Mouse (Mus musculus) heart, postnatal 0 days (tissue): Measurements from ENCODE around the gene Spdef. TPM values are rescaled to one million over a fixed set of nuclear protein-coding genes. Genes with fewer than 3 reads are reported as not detected.

Experiments used
- ATAC-seq: fragments of 200-750 bp; cut with Nextera tagmentation; 2 replicates; pipeline ENCODE4 v1.8.0; 2017; ENCODE audit warnings: low read depth, moderate number of reproducible peaks, moderate library complexity; ENCODE audit not compliant: insufficient read depth
- DNase-seq: peaks from one replicate; pipeline ENCODE4 v3.0.0-alpha.2; 2016; ENCODE audit warnings: low spot score
- H3K27ac ChIP-seq: fragments of 300-500 bp; sonication (generic); 2 replicates; pipeline ENCODE4 v1.5.1; 2014; ENCODE audit warnings: low read depth, mild to moderate bottlenecking
- H3K27me3 ChIP-seq: fragments of 300-500 bp; sonication (generic); 2 replicates; pipeline ENCODE4 v1.6.1; 2014; ENCODE audit warnings: low read length, mixed read lengths; ENCODE audit not compliant: control insufficient read depth, insufficient read depth
- H3K36me3 ChIP-seq: fragments of 300-500 bp; sonication (generic); replicated peaks from 2 replicates; pipeline ENCODE4 v1.6.1; 2014; ENCODE audit warnings: low read length, mixed read lengths; ENCODE audit not compliant: control insufficient read depth, insufficient read depth
- H3K4me1 ChIP-seq: fragments of 300-500 bp; sonication (generic); 2 replicates; pipeline ENCODE4 v1.6.1; 2014; ENCODE audit warnings: antibody characterized with exemption; ENCODE audit not compliant: control insufficient read depth, insufficient read depth
- H3K4me2 ChIP-seq: fragments of 300-500 bp; sonication (generic); 2 replicates; pipeline ENCODE4 v1.6.1; 2014; ENCODE audit warnings: low read depth, mild to moderate bottlenecking, low read length, moderate library complexity
- H3K4me3 ChIP-seq: fragments of 300-500 bp; sonication (generic); 2 replicates; pipeline ENCODE4 v1.5.1; 2014; ENCODE audit warnings: low read depth, low read length
- H3K9ac ChIP-seq: fragments of 300-500 bp; sonication (generic); replicated peaks from 2 replicates; pipeline ENCODE4 v1.6.1; 2014; ENCODE audit warnings: low read depth, low read length, mixed read lengths
- H3K9me3 ChIP-seq: fragments of 300-500 bp; sonication (generic); replicated peaks from 2 replicates; pipeline ENCODE4 v1.6.1; 2016; ENCODE audit warnings: low read length; ENCODE audit not compliant: control insufficient read depth
- CTCF ChIP-seq: IDR thresholded peaks from 2 replicates; pipeline ENCODE4 v1.5.1; 2016; ENCODE audit warnings: antibody characterized with exemption, control low read depth, low read depth
- EP300 ChIP-seq: IDR thresholded peaks from 2 replicates; pipeline ENCODE4 v1.6.1; 2016; ENCODE audit warnings: antibody characterized with exemption, low read depth
- WGBS: fragments of 180-500 bp; shearing (Covaris S2); extraction: QIAGEN DNeasy Blood & Tissue Kit; methylation state at CpG from one replicate; pipeline ENCODE4 v1.1.7; 2014; 5-methylcytosine and 5-hydroxymethylcytosine counted together
- polyA plus RNA-seq: library from polyadenylated mRNA; unstranded; fragments of >200 nt; fragmentation: Nextera tagmentation; extraction: Ambion mirVana; gene quantifications from 2 replicates; pipeline ENCODE4 v1.2.1, GENCODE M21; 2015
- total RNA-seq: library from RNA; depleted of rRNA; stranded (reverse); fragments of >200 nt; gene quantifications from 2 replicates; pipeline ENCODE4 v1.2.3, GENCODE M21; 2014; ENCODE audit warnings: low replicate concordance

Gene Spdef
- total and polyA plus RNA-seq, 2 experiments from 2014 or later = 0.22 to 5.1 TPM

DNA sequence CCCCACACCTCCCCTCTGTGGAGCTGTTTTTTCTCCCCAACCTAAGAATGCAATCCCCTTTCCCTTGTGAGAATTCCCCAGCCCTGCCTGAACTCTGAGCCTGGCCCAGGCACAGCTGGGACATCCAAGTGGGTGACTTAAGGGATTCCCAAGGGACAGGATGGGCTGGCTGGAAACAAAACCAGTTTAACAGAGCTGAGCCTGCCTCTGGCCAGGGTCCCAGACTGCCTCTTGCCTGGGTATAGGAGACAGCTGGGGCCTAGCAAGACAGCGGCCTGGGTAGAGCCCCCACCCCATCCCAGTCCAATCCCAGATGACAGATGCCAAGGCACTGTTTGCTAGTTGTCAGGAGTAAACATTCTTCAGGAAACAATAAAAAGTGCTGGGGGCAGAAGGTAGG lies 15.9 kb downstream of the Spdef start:
- H3K36me3 ChIP-seq = no peaks in the 10 kb centered on the region
- no peak overlapping the region for H3K27ac ChIP-seq
- TF ChIP-seq CTCF (no peak), EP300 (no peak)
- H3K9ac ChIP-seq = no peak overlapping the region
- H3K4me1 ChIP-seq = peaks cover 10% of the 10 kb centered on the region; the same call in 1 of the 2 replicates
- H3K4me2 ChIP-seq = no peak overlapping the region
- H3K9me3 ChIP-seq = no peaks in the 10 kb centered on the region
- peaks cover 18% of the 10 kb centered on the region for H3K27me3 ChIP-seq
- ATAC-seq = no peak
- H3K4me3 ChIP-seq = no peak overlapping the region
- 81% methylated on average over 1 of the region's 1 CpGs for WGBS
- no peak for DNase-seq

DNA sequence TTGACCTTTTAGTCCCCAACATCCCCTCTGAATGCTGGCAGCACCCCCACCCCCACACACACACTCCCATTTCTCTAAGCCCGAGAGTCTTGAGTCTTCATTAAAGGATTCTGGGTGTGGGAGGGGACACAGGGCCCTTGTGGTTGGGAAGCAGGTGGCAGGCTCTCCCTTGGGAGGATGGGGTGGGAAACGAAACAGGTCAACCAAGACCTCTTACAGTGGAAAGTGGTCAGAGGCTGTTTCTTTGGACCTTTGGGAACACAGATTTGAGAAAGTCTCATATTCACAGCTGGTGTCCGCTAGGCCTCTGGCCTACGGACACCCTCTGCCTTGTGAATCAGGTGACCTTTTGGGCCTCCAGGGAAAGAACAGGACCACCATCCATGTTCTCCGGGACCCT lies 19.1 kb downstream of the Spdef start:
- H3K36me3 ChIP-seq = no peaks in the 10 kb centered on the region
- H3K9me3 ChIP-seq = no peaks in the 10 kb centered on the region
- no peak for ATAC-seq
- peaks cover 7% of the 10 kb centered on the region; the same call in 1 of the 2 replicates for H3K4me1 ChIP-seq
- no peak overlapping the region for H3K4me3 ChIP-seq
- H3K27ac ChIP-seq = no peak overlapping the region
- no peak for TF ChIP-seq EP300
- no peak for TF ChIP-seq CTCF
- H3K27me3 ChIP-seq = peaks cover 36% of the 10 kb centered on the region
- H3K9ac ChIP-seq = no peak overlapping the region
- WGBS = 83% methylated on average over 5 of the region's 5 CpGs
- no peak overlapping the region for H3K4me2 ChIP-seq
- no peak for DNase-seq

DNA sequence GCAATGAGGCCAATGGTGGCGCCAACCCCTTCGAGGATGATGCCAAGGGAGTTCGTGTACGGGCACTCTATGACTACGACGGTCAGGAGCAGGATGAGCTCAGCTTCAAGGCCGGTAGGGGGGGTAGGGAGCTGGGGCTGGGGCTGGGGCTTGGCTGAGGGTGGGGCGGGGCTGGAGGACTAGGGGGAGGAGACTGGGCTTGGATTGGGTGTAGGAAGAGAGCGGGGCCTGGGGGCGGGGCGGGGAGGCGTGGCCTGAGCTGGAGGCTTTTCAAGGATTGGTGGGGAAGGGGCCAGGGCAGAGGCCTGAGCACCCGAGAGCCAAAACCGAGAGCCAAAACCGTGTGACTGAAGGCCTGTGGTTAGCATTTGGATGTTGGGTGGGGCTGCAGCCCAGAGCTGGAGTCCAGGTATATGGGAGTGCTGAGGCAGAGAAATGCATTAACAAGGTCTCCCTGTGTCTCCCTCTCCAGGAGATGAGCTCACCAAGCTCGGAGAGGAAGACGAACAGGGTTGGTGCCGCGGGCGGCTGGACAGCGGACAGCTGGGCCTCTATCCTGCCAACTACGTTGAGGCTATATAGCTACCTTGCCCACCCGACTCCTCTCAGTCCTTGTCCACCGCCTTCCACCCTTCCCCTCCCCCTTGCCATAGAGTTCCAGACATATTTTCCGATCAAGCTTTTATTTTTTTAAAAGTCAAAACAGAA lies 20.6 kb downstream of the Spdef start:
- Histone ChIP-seq H3K9me3 (no peaks in the 10 kb centered on the region), H3K4me2 (peak overlapping the region; percentile 52), H3K27me3 (peaks cover 36% of the 10 kb centered on the region), H3K4me3 (peak overlapping the region; percentile 23), H3K27ac (no peak overlapping the region), H3K9ac (no peak overlapping the region), H3K36me3 (no peaks in the 10 kb centered on the region), H3K4me1 (peaks cover 7% of the 10 kb centered on the region; the same call in 1 of the 2 replicates)
- ATAC-seq (peak; percentile 84), DNase-seq (peak; percentile 81)
- 5% methylated on average over 25 of the region's 25 CpGs for WGBS
- TF ChIP-seq EP300 = no peak
- TF ChIP-seq CTCF = no peak

DNA sequence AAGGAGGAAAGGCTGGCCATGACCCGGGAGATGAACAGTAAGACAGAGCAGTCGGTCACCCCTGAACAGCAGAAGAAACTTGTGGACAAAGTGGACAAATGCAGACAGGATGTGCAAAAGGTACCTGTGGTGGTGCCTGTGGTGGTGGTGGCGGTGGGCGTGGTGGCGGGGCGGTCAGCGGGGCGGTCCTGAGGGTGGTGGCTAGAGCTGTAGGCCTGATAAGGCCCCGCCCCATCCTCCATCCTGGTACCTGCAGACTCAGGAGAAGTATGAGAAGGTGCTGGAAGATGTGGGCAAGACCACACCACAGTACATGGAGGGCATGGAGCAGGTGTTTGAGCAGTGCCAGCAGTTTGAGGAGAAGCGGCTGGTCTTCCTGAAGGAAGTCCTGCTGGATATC lies 23.1 kb downstream of the Spdef start:
- ATAC-seq = no peak
- H3K36me3 ChIP-seq = no peaks in the 10 kb centered on the region
- H3K9ac ChIP-seq = no peak overlapping the region
- peaks cover 36% of the 10 kb centered on the region for H3K27me3 ChIP-seq
- peaks cover 14% of the 10 kb centered on the region for H3K4me1 ChIP-seq
- no peaks in the 10 kb centered on the region for H3K9me3 ChIP-seq
- no peak for DNase-seq
- TF ChIP-seq CTCF (no peak), EP300 (no peak)
- no peak overlapping the region for H3K4me3 ChIP-seq
- no peak overlapping the region for H3K27ac ChIP-seq
- WGBS = 44% methylated on average over 10 of the region's 10 CpGs
- no peak overlapping the region for H3K4me2 ChIP-seq

DNA sequence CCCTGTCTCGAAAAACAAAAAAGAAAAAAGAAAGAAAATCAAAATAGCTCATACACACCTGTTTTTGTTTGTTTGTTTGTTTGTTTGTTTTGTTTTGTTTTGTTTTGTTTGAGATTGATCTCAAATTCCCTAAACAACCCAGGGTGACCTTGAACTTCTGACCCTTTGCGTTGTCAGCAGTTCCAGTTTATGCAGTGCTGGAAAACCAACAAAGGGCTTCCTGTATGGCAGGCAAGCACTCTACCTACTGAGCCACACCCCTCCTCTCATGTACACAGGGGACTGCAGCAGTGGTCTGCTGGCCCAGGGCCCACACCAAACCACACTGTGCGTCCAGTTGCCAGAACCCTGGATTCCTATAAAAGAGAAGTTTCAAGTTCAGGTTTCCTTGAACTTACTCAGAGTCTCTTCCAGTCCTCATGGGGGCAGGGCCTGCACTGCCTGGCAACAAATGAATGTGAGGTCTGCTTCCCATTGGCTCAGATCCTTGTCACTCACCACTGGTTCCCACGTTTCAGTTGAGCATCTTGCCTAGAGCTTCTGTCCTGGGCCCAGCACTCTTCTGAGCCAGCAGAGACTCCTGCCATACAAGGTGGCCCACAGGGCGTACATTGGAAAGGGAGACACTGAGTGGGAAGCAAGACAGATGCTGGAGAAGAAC lies 24.7 kb downstream of the Spdef start:
- DNase-seq = no peak
- no peak overlapping the region for H3K4me3 ChIP-seq
- no peaks in the 10 kb centered on the region for H3K36me3 ChIP-seq
- no peak for ATAC-seq
- H3K4me2 ChIP-seq = no peak overlapping the region
- 57% methylated on average over 5 of the region's 5 CpGs for WGBS
- H3K27ac ChIP-seq = no peak overlapping the region
- TF ChIP-seq CTCF = no peak
- TF ChIP-seq EP300 = no peak
- H3K27me3 ChIP-seq = peaks cover 36% of the 10 kb centered on the region
- H3K9ac ChIP-seq = no peak overlapping the region
- H3K4me1 ChIP-seq = peaks cover 14% of the 10 kb centered on the region
- 0 out of 2 replicates have a peak, but pooled peaks cover 5% of the 10 kb centered on the region for H3K9me3 ChIP-seq
